Mouse (Mus musculus) cortical plate, adult 2 months (tissue): ENCODE results near the gene Srprb.

ENCODE experiments used
- CTCF ChIP-seq: fragments of 200-500 bp; IDR thresholded peaks from 2 replicates; pipeline ENCODE4 v1.5.1; 2011; ENCODE audit warnings: mild to moderate bottlenecking, control low read depth, low read length; ENCODE audit not compliant: insufficient read depth; ENCODE audit errors: extremely low read depth
- POLR2A ChIP-seq: fragments of 200-500 bp; IDR thresholded peaks from 2 replicates; pipeline ENCODE4 v1.6.1; 2011; ENCODE audit warnings: mild to moderate bottlenecking, low read length, control low read depth; ENCODE audit not compliant: insufficient read depth; ENCODE audit errors: extremely low read depth

- TF ChIP-seq POLR2A: no peak
- TF ChIP-seq CTCF: no peak
These were observed 15.2 kb downstream of the Srprb start for GRCm38 (mm10) chr9:103186747-103187146.
